Mouse (Mus musculus) midbrain, embryonic 15.5 days (tissue): ENCODE measurements around the gene Gpm6a. TPM values are rescaled to one million over a fixed set of nuclear protein-coding genes. Genes with fewer than 3 reads are reported as not detected.

Experiments used
- ATAC-seq: fragments of 200-750 bp; cut with Nextera tagmentation; replicated peaks from 2 replicates; pipeline ENCODE4 v1.8.0; 2017; ENCODE audit warnings: moderate TSS enrichment
- H3K27ac ChIP-seq: fragments of 300-500 bp; sonication (generic); 2 replicates; pipeline ENCODE4 v1.5.1; 2015; ENCODE audit warnings: mild to moderate bottlenecking, inconsistent platforms
- H3K27me3 ChIP-seq: fragments of 300-500 bp; sonication (generic); replicated peaks from 2 replicates; pipeline ENCODE4 v1.6.1; 2015; ENCODE audit warnings: inconsistent platforms
- H3K36me3 ChIP-seq: fragments of 300-500 bp; sonication (generic); replicated peaks from 2 replicates; pipeline ENCODE4 v1.6.1; 2015; ENCODE audit warnings: inconsistent platforms
- H3K4me1 ChIP-seq: fragments of 300-500 bp; sonication (generic); 2 replicates; pipeline ENCODE4 v1.6.1; 2015; ENCODE audit warnings: inconsistent platforms
- H3K4me2 ChIP-seq: fragments of 300-500 bp; sonication (generic); 2 replicates; pipeline ENCODE4 v1.6.1; 2015; ENCODE audit warnings: inconsistent platforms, mild to moderate bottlenecking, moderate library complexity
- H3K4me3 ChIP-seq: fragments of 300-500 bp; sonication (generic); 2 replicates; pipeline ENCODE4 v1.5.1; 2015; ENCODE audit warnings: mild to moderate bottlenecking, inconsistent platforms
- H3K9ac ChIP-seq: fragments of 300-500 bp; sonication (generic); 2 replicates; pipeline ENCODE4 v1.6.1; 2015; ENCODE audit warnings: mild to moderate bottlenecking, inconsistent platforms
- H3K9me3 ChIP-seq: fragments of 300-500 bp; sonication (generic); 2 replicates; pipeline ENCODE4 v1.6.1; 2016; ENCODE audit warnings: inconsistent platforms
- WGBS: fragments of 180-500 bp; shearing (Covaris S2); methylation state at CpG from one replicate; pipeline ENCODE4 v1.1.7; 2015; ENCODE audit warnings: mixed read lengths; 5-methylcytosine and 5-hydroxymethylcytosine counted together
- polyA plus RNA-seq: library from polyadenylated mRNA; unstranded; fragments of >200 nt; fragmentation: Nextera tagmentation; extraction: Ambion mirVana; gene quantifications from 2 replicates; pipeline ENCODE4 v1.2.1, GENCODE M21; 2015

Gpm6a gene
- polyA plus RNA-seq, 1 experiment from 2014 or later = 566 TPM

DNA sequence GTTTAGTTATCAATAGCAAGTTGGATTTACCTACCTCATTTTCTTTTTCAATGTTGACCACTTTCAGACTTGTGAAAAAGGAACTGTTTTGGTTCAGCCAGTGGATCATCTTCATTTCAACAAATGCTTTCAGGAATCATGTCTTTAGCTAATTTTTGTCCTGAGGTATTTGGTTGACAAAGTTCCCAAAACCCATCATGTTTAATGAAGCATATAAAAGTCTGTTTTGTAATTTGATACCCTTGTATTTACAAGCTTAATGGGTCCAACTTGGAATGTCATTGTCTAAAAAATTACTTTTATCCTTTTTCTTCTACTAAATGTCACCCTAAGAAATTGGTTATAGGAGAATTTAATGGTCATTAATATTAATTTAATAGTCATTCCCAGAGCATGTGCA is 6.9 kb downstream of the Gpm6a start:
- no peaks in the 10 kb centered on the region for H3K27me3 ChIP-seq
- no peak for ATAC-seq
- H3K27ac ChIP-seq = no peak overlapping the region
- H3K4me3 ChIP-seq = no peak overlapping the region
- no peaks in the 10 kb centered on the region for H3K36me3 ChIP-seq
- H3K9ac ChIP-seq = no peak overlapping the region
- H3K4me1 ChIP-seq = peaks cover 18% of the 10 kb centered on the region
- H3K4me2 ChIP-seq = no peak overlapping the region
- H3K9me3 ChIP-seq = no peaks in the 10 kb centered on the region

- WGBS = 8% methylated on average over 1 of the region's 1 CpGs
- no peak for ATAC-seq
Observed at GRCm38 (mm10) chr8:54975020-54975419, 20.4 kb downstream of the Gpm6a start.

DNA sequence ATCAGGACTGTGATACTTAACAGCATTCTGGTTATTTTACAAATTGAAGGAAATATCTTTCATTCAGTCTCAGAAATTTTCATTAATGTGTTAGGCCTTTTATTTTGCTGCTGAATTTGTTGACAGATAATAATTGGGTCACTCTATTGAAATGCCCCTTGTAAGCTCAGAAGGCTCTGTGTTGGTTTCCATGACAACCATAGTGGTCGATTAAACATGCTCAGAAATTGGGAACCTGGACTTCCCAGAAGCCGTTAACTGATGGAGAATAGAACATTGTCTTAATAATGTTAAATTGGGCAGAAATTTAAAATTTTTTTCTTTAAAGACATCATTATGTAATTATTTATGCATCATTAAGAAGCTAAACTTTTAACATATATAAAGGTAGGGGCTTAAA is 20.9 kb downstream of the Gpm6a start:
- Histone ChIP-seq H3K9me3 (no peaks in the 10 kb centered on the region), H3K27ac (0 out of 2 replicates have a peak overlapping the region, but pooled peaks have one; percentile 42), H3K27me3 (no peaks in the 10 kb centered on the region), H3K36me3 (no peaks in the 10 kb centered on the region), H3K9ac (no peak overlapping the region), H3K4me2 (no peak overlapping the region), H3K4me3 (no peak overlapping the region), H3K4me1 (peaks cover 8% of the 10 kb centered on the region)
- WGBS = 5% methylated on average over 2 of the region's 2 CpGs
- peak; percentile 63 for ATAC-seq

More at GRCm38 (mm10) chr8:54975020-54975419, 20.4 kb downstream of the Gpm6a start:
- H3K36me3 ChIP-seq = no peaks in the 10 kb centered on the region
- no peak overlapping the region for H3K4me2 ChIP-seq
- no peak overlapping the region for H3K27ac ChIP-seq
- H3K4me3 ChIP-seq = no peak overlapping the region
- H3K27me3 ChIP-seq = no peaks in the 10 kb centered on the region
- no peaks in the 10 kb centered on the region for H3K9me3 ChIP-seq
- peaks cover 8% of the 10 kb centered on the region for H3K4me1 ChIP-seq
- no peak overlapping the region for H3K9ac ChIP-seq

DNA sequence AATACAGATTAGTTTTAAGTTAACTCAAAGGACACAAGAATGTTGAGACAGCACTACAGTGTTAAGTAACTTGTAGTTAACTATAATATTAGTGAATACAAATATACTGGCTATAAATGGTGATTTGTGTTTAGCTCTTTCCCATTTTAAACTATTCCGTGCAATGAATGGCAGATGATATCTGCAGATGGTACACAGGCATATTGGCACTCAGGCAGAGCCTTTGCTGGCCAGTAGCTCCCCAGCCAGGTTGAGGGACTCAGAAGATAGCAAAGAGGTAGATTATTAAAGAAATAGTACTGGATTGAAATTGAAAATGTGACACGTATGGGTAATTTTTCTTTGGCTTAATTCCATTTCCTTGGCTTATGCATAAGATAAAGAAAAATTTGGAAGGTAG is 21.3 kb downstream of the Gpm6a start:
- H3K27ac ChIP-seq = no peak overlapping the region; the same call in 1 of the 2 replicates
- ATAC-seq = no peak
- no peak overlapping the region for H3K9ac ChIP-seq
- H3K4me2 ChIP-seq = no peak overlapping the region
- H3K9me3 ChIP-seq = no peaks in the 10 kb centered on the region
- H3K4me1 ChIP-seq = peaks cover 8% of the 10 kb centered on the region
- no peaks in the 10 kb centered on the region for H3K36me3 ChIP-seq
- no peak overlapping the region for H3K4me3 ChIP-seq
- 40% methylated on average over 2 of the region's 2 CpGs for WGBS
- no peaks in the 10 kb centered on the region for H3K27me3 ChIP-seq

- WGBS = 38% methylated on average over 1 of the region's 1 CpGs
- no peak for ATAC-seq
- Histone ChIP-seq H3K9me3 (no peaks in the 10 kb centered on the region), H3K4me2 (no peak overlapping the region), H3K36me3 (no peaks in the 10 kb centered on the region), H3K4me1 (peaks cover 8% of the 10 kb centered on the region; the same call in 1 of the 2 replicates), H3K27me3 (no peaks in the 10 kb centered on the region), H3K27ac (no peak overlapping the region), H3K9ac (no peak overlapping the region), H3K4me3 (no peak overlapping the region)
Observed at GRCm38 (mm10) chr8:54976663-54977062, 22.0 kb downstream of the Gpm6a start.

DNA sequence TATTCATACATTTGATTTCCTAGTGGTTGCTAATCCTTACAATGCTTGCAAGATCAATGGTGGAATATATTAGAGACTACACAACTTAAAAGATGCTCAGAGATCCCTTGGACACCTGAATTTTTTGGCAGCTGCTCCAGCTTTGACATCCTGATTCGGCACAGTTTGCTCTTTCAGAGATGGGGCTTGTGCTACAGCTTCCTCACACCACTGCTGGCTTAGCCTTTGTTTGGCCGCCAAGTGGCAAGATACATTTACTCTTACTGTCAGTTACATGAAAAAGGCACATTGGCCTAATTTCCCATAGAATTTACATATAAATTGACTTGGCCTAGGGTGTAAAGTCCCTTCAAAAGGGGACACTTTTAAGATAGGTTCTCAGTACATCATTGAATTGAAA is 32.1 kb downstream of the Gpm6a start:
- Histone ChIP-seq H3K9me3 (no peaks in the 10 kb centered on the region), H3K27ac (no peak overlapping the region), H3K27me3 (no peaks in the 10 kb centered on the region), H3K4me3 (no peak overlapping the region), H3K36me3 (no peaks in the 10 kb centered on the region), H3K4me1 (peaks cover 19% of the 10 kb centered on the region), H3K4me2 (no peak overlapping the region), H3K9ac (no peak overlapping the region)
- no peak for ATAC-seq
- 37% methylated on average over 2 of the region's 2 CpGs for WGBS

- no peak overlapping the region for H3K4me3 ChIP-seq
- peak; percentile 68; the same call in 1 of the 2 replicates for ATAC-seq
- H3K27ac ChIP-seq = peak overlapping the region; percentile 72
- whole genome bisulfite sequencing = 8% methylated on average over 2 of the region's 2 CpGs
- no peaks in the 10 kb centered on the region for H3K27me3 ChIP-seq
- no peak overlapping the region for H3K9ac ChIP-seq
- no peaks in the 10 kb centered on the region for H3K9me3 ChIP-seq
- peaks cover 19% of the 10 kb centered on the region for H3K4me1 ChIP-seq
- no peaks in the 10 kb centered on the region for H3K36me3 ChIP-seq
- H3K4me2 ChIP-seq = no peak overlapping the region
Observed at GRCm38 (mm10) chr8:54989093-54989492, 34.5 kb downstream of the Gpm6a start.

DNA sequence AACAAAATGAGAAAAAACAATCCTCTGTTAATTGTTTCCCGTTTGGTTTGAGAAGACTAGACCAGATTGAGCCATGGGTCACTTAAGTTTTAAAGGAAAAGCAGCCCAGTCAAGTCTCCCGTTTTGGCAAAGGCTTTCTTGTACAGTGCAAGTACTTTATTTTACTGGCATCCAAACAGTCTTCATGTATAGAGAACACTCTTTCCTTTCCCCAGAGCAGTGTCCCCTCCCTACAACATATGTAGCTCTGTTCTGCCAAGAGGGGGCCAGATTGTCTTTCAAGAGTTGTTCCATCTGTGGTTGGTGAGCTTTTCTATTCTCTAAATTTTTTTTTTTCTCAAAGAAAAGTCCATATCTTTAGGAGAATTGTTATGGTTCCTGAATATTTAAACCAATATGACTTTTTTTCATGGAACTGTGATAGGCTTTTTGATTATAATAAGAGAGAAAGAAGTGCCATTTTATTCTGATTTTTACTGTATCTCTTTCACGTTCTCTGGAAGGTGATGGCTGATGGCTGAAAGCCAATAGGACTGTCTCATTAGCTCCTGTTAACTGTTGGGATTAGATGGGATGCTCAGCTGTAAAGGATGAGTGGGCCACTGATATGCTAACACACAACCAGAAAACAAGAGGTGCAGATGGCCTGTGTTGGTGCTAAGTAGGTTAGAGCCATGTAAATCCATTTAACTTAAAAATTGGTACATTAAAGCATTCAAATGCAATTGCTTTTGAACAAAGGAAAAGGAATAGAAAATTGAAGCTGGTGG is 37.4 kb downstream of the Gpm6a start:
- ATAC-seq = no peak
- 53% methylated on average over 3 of the region's 3 CpGs for WGBS
- H3K4me1 ChIP-seq = peaks cover 16% of the 10 kb centered on the region
- H3K36me3 ChIP-seq = no peaks in the 10 kb centered on the region
- H3K9me3 ChIP-seq = no peaks in the 10 kb centered on the region
- H3K27me3 ChIP-seq = no peaks in the 10 kb centered on the region
- H3K4me2 ChIP-seq = no peak overlapping the region
- H3K4me3 ChIP-seq = no peak overlapping the region
- no peak overlapping the region for H3K9ac ChIP-seq
- peak overlapping the region; percentile 53; the same call in 1 of the 2 replicates for H3K27ac ChIP-seq

DNA sequence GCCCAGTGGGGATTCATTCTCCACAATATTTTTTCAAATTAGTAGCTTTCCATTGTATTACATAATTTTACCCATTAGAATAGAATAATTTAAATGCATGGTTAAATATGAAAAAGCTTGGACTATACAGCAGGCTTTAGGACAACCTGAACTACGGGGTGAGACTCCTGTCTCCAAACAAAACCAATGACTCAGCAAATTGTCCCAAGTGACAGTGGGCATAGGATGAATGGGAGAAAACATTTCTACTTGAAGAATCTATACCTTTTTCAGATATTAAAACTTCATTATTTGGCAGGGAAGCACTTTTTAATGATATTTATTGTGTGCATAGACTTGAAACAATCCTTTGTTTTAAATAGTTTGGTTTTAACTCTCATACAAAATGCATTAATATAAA is 41.0 kb downstream of the Gpm6a start:
- H3K4me1 ChIP-seq = no peaks in the 10 kb centered on the region
- no peak overlapping the region for H3K4me2 ChIP-seq
- no peaks in the 10 kb centered on the region for H3K27me3 ChIP-seq
- no peak overlapping the region for H3K9ac ChIP-seq
- H3K27ac ChIP-seq = no peak overlapping the region
- H3K9me3 ChIP-seq = no peaks in the 10 kb centered on the region
- WGBS = 75% methylated on average over 1 of the region's 1 CpGs
- no peak overlapping the region for H3K4me3 ChIP-seq
- ATAC-seq = no peak
- no peaks in the 10 kb centered on the region for H3K36me3 ChIP-seq

DNA sequence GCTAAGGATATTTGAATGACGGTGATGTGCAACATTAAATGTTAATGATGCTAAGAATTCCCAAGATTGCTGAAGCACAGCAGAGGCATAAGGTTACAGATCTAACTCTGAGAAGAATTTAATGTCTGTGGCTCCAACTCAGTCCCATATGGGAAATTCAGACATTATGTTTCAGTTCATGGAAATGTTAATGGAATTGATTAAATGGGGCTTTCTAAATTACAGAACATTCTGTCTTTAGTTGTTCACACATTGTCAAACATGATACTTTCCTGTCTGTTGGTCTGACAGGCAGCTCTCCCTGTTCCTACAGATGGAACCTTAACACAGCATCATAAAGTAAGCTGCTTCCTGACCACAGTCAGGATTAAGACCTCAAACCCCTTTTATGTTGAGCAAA is 47.8 kb downstream of the Gpm6a start:
- Histone ChIP-seq H3K9me3 (no peaks in the 10 kb centered on the region), H3K36me3 (no peaks in the 10 kb centered on the region), H3K4me1 (no peaks in the 10 kb centered on the region), H3K9ac (no peak overlapping the region), H3K27ac (no peak overlapping the region), H3K4me2 (no peak overlapping the region), H3K4me3 (no peak overlapping the region), H3K27me3 (no peaks in the 10 kb centered on the region)
- WGBS = 66% methylated on average over 1 of the region's 1 CpGs
- ATAC-seq = no peak

GRCm38 (mm10) chr8:55002946-55003345 is 48.3 kb downstream of the Gpm6a start:
- H3K9me3 ChIP-seq = no peaks in the 10 kb centered on the region
- H3K4me3 ChIP-seq = no peak overlapping the region
- ATAC-seq = no peak
- H3K4me1 ChIP-seq = no peaks in the 10 kb centered on the region
- no peak overlapping the region for H3K27ac ChIP-seq
- no peak overlapping the region for H3K4me2 ChIP-seq
- 50% methylated on average over 2 of the region's 2 CpGs for WGBS
- H3K9ac ChIP-seq = no peak overlapping the region
- no peaks in the 10 kb centered on the region for H3K27me3 ChIP-seq
- H3K36me3 ChIP-seq = no peaks in the 10 kb centered on the region

GRCm38 (mm10) chr8:55012228-55012627 is 57.6 kb downstream of the Gpm6a start:
- H3K27me3 ChIP-seq = no peaks in the 10 kb centered on the region
- H3K27ac ChIP-seq = no peak overlapping the region
- WGBS = 57% methylated on average over 2 of the region's 2 CpGs
- no peaks in the 10 kb centered on the region for H3K36me3 ChIP-seq
- H3K9ac ChIP-seq = no peak overlapping the region
- H3K4me2 ChIP-seq = no peak overlapping the region
- no peak for ATAC-seq
- peaks cover 8% of the 10 kb centered on the region for H3K4me1 ChIP-seq
- no peak overlapping the region for H3K4me3 ChIP-seq
- H3K9me3 ChIP-seq = no peaks in the 10 kb centered on the region

DNA sequence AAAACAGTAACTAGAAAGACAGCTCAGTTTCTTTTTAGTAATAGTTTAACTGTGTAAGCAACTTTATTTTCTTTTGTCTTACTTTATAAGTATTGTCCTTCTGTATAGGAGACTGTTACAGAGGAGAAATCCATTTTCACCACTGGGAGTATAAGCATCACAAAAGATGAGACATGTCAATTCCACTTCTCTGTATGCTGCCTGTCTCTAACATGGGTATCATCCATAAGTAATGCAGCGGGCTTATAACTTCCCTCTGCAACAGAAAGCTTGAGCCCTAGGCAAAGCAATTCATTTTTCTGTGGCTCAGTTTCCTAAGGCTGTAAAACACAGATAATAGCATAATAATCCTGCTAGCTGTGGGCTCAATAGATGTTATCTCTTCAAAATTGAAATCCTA is 62.4 kb downstream of the Gpm6a start:
- Histone ChIP-seq H3K4me3 (no peak overlapping the region), H3K36me3 (no peaks in the 10 kb centered on the region), H3K4me2 (no peak overlapping the region), H3K9ac (no peak overlapping the region), H3K27me3 (no peaks in the 10 kb centered on the region), H3K4me1 (peaks cover 8% of the 10 kb centered on the region), H3K9me3 (no peaks in the 10 kb centered on the region), H3K27ac (no peak overlapping the region)
- peak; percentile 35; the same call in 1 of the 2 replicates for ATAC-seq
- WGBS = 44% methylated on average over 1 of the region's 1 CpGs
